Mouse (Mus musculus) cerebral cortex, adult 2 months (tissue): ENCODE data around the gene Rapgefl1.

Experiments
- WGBS: fragments of 180-500 bp; shearing (Covaris S2); methylation state at CpG from one replicate; pipeline ENCODE4 v1.1.7; 2018; 5-methylcytosine and 5-hydroxymethylcytosine counted together

Rapgefl1 gene

GRCm38 (mm10) chr11:98858759-98859731 lies 22.5 kb downstream of the Rapgefl1 start:
- 27% methylated on average over 14 of the region's 14 CpGs for WGBS

- 6% methylated on average over 41 of the region's 41 CpGs for WGBS
Observed at GRCm38 (mm10) chr11:98863028-98863750, 26.6 kb downstream of the Rapgefl1 start, which contains the start of gene Wipf2. TSS of gene Wipf2 (plus strand) at chr11:98863638.

GRCm38 (mm10) chr11:98863751-98864429 lies 27.3 kb downstream of the Rapgefl1 start:
- WGBS: under 1% methylated on average over 38 of the region's 39 CpGs

- WGBS: 32% methylated on average over 12 of the region's 12 CpGs
Observed at GRCm38 (mm10) chr11:98867293-98867692, 30.7 kb downstream of the Rapgefl1 start.

GRCm38 (mm10) chr11:98869906-98870305 lies 33.3 kb downstream of the Rapgefl1 start:
- WGBS: 87% methylated on average over 8 of the region's 8 CpGs

GRCm38 (mm10) chr11:98870791-98871190 lies 34.2 kb downstream of the Rapgefl1 start:
- WGBS: 72% methylated on average over 5 of the region's 5 CpGs

- 49% methylated on average over 4 of the region's 4 CpGs for WGBS
Observed at GRCm38 (mm10) chr11:98871416-98871815, 34.8 kb downstream of the Rapgefl1 start.

GRCm38 (mm10) chr11:98872040-98872439 lies 35.5 kb downstream of the Rapgefl1 start:
- 20% methylated on average over 4 of the region's 4 CpGs for WGBS

- 83% methylated on average over 9 of the region's 9 CpGs for WGBS
Observed at GRCm38 (mm10) chr11:98873900-98874299, 37.3 kb downstream of the Rapgefl1 start.

- 93% methylated on average over 9 of the region's 9 CpGs for WGBS
Observed at GRCm38 (mm10) chr11:98877001-98877400, 40.4 kb downstream of the Rapgefl1 start.

- WGBS: 97% methylated on average over 3 of the region's 3 CpGs
Observed at GRCm38 (mm10) chr11:98887703-98888102, 51.1 kb downstream of the Rapgefl1 start.

GRCm38 (mm10) chr11:98889077-98889476 lies 52.5 kb downstream of the Rapgefl1 start:
- 92% methylated on average over 4 of the region's 4 CpGs for WGBS

GRCm38 (mm10) chr11:98889977-98890376 lies 53.4 kb downstream of the Rapgefl1 start:
- WGBS: 92% methylated on average over 5 of the region's 5 CpGs

GRCm38 (mm10) chr11:98892426-98892825 lies 55.8 kb downstream of the Rapgefl1 start:
- 55% methylated on average over 5 of the region's 5 CpGs for WGBS

GRCm38 (mm10) chr11:98900529-98901125 lies 64.0 kb downstream of the Rapgefl1 start:
- 67% methylated on average over 12 of the region's 12 CpGs for WGBS

- WGBS: 73% methylated on average over 10 of the region's 10 CpGs
Observed at GRCm38 (mm10) chr11:98902621-98903245, 66.1 kb downstream of the Rapgefl1 start.
